Mouse (Mus musculus) adrenal gland, postnatal 10 days (tissue): ENCODE data around the gene Neurl1b. TPM values are rescaled to one million over a fixed set of nuclear protein-coding genes. Genes with fewer than 3 reads are reported as not detected.

Source experiments
- DNase-seq: peaks from one replicate; pipeline ENCODE4 v3.0.0; 2021; ENCODE audit warnings: mixed read lengths
- total RNA-seq, 2 experiments: library from RNA; stranded (reverse); gene quantifications; 2 replicates each; pipeline ENCODE4 v1.2.3; 2021

Gene Neurl1b
- total RNA-seq, 2 experiments from 2014 or later: 43.6 to 44.0 TPM

- DNase-seq: peak; percentile 71
Measured at GRCm38 (mm10) chr17:26451651-26452295, 37.1 kb downstream of the Neurl1b start.

GRCm38 (mm10) chr17:26452371-26452972 lies 37.8 kb downstream of the Neurl1b start:
- peak; percentile 79 for DNase-seq

DNA sequence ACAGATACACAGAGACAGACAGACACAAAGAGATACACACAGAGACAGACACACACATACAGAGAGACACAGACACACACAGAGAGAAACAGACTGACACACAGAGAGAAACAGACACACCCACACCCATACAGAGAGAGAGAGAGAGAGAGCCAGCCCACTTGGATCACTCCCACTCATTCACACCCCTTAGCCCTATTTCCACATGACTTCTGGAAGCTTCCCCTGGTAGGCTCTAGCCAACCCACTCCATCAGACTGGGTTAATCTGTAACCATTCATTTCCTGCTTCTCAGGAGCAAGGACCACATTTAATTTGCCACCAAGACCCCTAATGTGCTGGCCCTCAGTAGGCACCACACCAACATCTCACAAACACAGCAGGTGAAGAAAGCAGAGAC lies 42.9 kb downstream of the Neurl1b start:
- DNase-seq: no peak

GRCm38 (mm10) chr17:26458049-26458448 lies 43.4 kb downstream of the Neurl1b start:
- DNase-seq: no peak

DNA sequence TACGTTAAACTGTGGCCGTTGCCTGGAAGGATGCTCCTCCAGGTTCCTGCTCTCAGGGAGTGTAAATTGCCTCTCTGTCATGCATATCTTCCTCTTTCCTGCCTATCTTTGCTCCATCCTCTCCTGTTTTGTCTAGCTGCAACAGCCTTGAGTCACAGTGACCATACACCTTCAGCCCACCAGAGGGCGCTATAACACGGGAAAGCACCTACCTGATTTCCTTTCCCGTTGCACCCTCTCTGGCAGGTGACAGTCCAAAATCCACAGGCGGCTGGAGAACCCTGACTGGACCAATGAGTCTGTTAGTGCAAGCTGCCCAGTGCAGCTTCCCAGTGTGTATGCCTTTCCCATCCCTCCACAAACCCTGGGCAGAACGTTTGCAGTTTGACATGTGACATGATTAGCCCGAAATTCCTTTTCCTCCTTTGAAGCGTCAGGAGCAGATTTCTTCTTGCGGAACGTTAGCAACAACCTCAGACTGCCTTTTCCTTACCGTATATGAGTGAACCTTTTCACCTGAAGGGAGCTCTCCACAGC lies 48.1 kb downstream of the Neurl1b start:
- peak; percentile 89 for DNase-seq

- DNase-seq: no peak
Measured at GRCm38 (mm10) chr17:26463432-26463831, 48.8 kb downstream of the Neurl1b start.

- DNase-seq: no peak
Measured at GRCm38 (mm10) chr17:26463984-26464383, 49.4 kb downstream of the Neurl1b start.

DNA sequence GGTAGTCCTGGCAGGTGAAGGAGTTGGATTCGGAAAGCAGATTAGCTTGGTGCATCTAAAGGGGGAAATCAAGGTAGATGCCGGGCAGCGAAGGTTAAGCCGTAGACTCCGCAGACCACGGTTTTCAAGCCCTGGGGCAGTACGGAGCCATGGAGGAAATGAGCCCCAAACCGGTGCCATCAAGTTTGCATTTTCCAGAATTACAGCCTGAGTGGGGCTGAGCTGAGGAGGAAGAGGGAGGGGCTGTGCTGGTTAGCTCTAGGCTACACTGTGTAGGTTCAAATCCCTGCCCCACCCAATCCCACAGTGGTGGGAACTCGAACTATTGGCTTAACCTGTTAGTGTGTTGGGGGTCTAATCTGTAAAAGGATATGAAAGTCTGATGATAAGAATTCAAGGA lies 49.9 kb downstream of the Neurl1b start:
- no peak for DNase-seq

DNA sequence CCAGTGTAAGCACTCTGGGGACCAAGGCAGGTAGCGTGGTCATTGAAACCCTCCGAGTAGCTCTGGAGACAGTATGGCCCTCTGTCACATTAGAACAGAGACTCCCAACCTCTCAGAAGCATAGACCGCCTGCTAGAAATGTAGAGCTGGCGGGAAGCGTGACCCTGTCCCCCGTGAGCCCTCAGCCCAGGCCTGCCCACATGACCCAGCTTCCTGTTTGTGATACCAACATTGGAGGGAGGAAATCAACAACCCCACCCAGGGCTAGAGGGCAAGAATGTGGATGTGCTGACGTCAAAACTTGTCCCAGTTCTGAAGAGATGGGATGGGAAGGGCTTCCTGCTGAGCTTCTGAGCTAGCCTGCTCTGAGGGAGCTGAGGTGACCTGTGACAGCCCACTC lies 50.3 kb downstream of the Neurl1b start:
- DNase-seq: peak; percentile 51

DNA sequence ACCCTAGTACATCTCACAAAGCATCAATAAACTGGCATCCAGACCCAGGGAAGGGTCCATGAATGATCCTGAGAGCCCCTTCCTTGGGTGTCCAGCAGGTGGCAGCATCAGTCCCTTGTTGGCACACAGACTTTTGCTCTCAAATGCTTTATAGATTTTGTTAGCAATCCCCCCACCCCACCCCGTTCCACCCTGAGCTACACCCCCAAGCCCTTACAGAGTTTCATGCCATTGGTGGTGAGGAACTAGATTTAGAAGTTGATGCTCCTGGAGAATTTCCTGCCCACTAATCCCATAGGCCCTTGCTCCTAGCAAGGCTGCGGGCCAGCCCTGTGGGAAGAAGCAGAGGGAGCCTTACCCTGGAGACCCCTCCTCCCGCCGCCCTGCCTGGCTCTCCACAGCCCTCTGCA lies 52.1 kb downstream of the Neurl1b start:
- DNase-seq: peak; percentile 89

DNA sequence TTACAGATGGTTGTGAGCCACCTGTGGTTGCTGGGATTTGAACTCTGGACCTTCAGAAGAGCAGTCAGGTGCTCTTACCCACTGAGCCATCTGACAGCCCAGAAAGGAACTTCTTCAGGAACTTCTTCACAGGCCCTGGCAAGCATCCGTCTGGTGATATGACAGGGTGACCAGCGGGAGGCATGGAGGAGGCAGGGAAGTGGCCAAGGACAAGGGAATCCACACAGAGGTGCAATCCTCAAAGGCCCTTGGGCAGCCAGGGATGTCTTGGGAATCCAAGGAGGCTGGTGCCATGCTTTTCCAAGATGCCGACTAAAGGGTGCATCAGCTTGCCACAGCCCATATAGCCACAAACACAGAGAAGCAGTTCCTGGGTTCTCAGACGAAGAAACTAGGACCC lies 53.0 kb downstream of the Neurl1b start:
- no peak for DNase-seq

GRCm38 (mm10) chr17:26468102-26468894 lies 53.7 kb downstream of the Neurl1b start:
- no peak for DNase-seq

- no peak for DNase-seq
Measured at GRCm38 (mm10) chr17:26476871-26477270, 62.2 kb downstream of the Neurl1b start.

DNA sequence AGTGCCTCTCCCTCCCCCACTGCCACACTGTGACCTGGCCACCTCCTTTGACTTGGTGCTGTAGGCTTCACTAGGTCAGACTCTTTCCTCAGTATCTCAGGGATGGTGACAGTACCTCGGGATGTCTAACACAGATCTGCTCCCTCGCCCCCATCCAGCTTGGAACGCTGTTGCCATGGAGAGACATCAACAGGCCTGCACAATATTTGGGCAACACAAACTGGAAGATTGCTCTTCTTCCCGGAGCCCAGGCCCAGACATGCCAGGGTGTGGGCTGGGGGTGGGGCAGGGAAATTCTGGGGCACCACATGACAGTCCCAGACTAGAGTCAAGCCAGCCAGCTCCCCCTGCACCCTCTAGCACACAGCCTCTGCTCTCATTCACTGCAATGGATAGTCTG lies 64.0 kb downstream of the Neurl1b start:
- no peak for DNase-seq

DNA sequence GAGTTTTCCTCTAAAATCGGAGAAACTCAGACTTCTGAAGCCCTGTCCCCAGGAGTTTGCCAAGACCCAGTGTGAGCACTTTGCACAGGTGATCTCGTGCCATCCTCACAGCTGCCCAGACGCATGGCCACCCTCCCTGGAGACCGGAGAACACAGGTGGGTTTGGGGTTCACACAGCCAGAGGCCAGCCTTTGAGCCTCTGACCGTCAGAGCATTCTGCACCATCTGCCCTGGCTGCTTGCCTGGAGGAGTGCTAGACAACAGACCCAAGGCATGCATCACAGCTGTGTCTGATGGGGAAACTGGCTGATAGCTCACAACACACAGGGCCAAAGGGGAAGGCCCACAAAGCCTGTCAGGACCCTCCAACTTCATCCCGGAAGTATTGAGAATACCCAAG lies 65.0 kb downstream of the Neurl1b start:
- no peak for DNase-seq

GRCm38 (mm10) chr17:26480956-26481355 lies 66.3 kb downstream of the Neurl1b start:
- no peak for DNase-seq

DNA sequence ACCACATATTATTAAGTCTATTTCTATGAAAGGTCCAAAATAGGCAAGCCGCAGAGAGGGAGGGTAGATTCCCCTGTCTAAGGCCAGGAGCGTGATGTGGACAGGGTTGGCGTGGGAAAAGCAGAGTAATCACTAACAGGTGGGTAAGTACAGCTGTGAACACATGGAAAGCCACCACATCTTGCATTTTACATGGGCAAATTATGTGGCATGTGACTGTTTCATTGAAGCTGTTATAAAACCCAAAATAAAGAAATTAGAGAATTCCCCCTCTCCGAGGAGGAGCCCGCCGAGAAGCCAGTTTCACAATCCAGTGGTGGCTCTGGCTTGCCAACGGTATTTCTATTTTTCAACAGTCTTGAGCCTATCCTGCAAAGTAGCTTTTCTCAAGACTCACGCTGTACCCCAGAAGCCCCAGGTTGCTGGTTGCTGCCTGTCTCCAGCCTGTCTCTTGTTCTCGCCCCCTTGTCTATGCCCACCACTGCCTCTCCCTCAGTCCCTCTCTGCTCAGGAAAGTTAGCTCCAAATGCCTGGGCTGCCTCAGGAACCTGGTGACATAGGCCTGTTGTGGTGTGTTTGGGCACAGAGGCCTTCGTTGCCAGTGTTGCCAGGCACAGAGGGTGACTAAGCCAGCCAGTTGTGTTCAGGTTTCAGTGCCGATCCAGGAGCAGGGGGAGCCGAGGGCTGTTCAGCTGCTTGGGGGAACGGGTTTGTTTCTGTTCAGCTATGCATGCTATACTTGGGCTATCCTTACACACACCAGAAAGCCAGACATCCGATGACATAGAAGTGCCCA lies 70.2 kb downstream of the Neurl1b start:
- DNase-seq: no peak

DNA sequence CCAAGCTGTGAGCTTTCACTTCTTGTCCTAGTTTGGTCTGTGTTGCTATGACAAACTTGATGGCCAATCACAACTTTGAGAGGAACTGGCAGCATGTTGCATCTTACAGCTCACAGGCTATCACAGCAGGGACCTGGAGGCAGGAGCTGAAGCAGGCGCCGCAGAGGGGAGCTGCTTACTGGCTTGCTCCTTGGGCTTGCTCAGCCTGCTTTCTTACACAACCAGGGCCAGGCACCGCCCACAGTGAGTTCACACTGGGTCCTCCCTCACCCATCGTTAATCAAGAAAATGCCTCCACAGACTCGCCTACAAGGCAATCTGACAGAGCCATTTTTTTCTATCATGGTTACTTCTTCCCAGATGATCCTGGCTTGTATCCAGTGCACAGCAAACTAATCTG lies 72.6 kb downstream of the Neurl1b start:
- DNase-seq: peak; percentile 40

- no peak for DNase-seq
Measured at GRCm38 (mm10) chr17:26487917-26488316, 73.3 kb downstream of the Neurl1b start.

DNA sequence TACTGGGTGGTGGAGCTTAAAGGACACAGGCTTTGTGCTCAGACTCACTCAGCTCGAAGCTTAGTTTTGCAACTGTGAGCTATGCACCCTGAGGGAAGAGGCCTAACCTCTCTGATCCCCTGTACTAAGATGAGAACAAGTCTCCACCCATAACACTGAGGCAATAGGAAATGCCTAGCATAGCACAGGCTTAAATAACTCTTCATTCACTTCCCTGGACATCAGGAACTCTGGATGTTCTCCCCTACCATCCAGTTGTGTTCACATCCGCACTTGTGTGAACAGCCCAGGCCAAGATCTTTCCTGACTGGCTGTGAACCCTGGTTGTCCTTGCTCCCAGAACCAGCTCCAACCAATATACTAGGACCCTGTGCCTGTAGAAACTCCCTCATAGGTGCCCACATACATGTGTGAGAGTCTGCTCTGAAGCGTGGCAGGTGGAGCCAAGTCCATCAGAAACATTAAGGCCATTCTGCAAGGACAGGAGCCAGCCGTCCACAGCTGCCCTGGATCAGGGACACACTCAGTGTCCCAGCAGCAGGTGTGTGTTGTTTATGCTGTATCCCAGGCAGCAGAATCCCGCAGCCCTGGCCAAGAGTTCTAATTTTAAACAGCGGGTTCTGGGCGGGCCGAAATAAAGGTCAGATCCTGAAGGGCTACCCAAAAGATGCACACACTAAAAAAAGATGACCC lies 74.2 kb downstream of the Neurl1b start:
- DNase-seq: no peak

GRCm38 (mm10) chr17:26490072-26490471 lies 75.4 kb downstream of the Neurl1b start:
- no peak for DNase-seq

- no peak for DNase-seq
Measured at GRCm38 (mm10) chr17:26490910-26491309, 76.3 kb downstream of the Neurl1b start.
